Mouse (Mus musculus) stomach, postnatal 0 days (tissue): ENCODE data around the gene Dbh.

Source experiments
- CTCF ChIP-seq: IDR thresholded peaks from 2 replicates; pipeline ENCODE4 v1.5.1; 2016; ENCODE audit warnings: antibody characterized with exemption, low read depth, mild to moderate bottlenecking, moderate library complexity
- EP300 ChIP-seq: optimal IDR thresholded peaks from 2 replicates; pipeline ENCODE3; 2016; ENCODE audit warnings: antibody characterized with exemption

- TF ChIP-seq CTCF, result no peak
- no peak for TF ChIP-seq EP300
These were observed 53.1 kb downstream of the Dbh start for GRCm38 (mm10) chr2:27218121-27218544.
